Mouse (Mus musculus) granulocyte monocyte progenitor cell, adult 5-6 weeks (primary cell): ENCODE data around the gene Mad2l1bp. TPM values are rescaled to one million over a fixed set of nuclear protein-coding genes. Genes with fewer than 3 reads are reported as not detected.

Experiments used
- ATAC-seq: replicated peaks from 2 replicates; pipeline ENCODE4 v1.8.0; 2016; ENCODE audit warnings: mild to moderate bottlenecking, moderate TSS enrichment, inconsistent platforms; ENCODE audit not compliant: poor library complexity, severe bottlenecking
- total RNA-seq, 2 experiments: library from RNA; stranded (forward) in 1 of 2; stranded (reverse) in 1 of 2; fragments of 200-712, 200-1000 nt in 1 of 2; fragments of >200 nt in 1 of 2; fragmentation: Nextera tagmentation in 1 of 2; gene quantifications; 2 replicates each; pipeline ENCODE4 v1.2.3; 2014 to 2017

Gene Mad2l1bp
- total RNA-seq, 2 experiments from 2014 or later = 2.9 to 18.6 TPM

DNA sequence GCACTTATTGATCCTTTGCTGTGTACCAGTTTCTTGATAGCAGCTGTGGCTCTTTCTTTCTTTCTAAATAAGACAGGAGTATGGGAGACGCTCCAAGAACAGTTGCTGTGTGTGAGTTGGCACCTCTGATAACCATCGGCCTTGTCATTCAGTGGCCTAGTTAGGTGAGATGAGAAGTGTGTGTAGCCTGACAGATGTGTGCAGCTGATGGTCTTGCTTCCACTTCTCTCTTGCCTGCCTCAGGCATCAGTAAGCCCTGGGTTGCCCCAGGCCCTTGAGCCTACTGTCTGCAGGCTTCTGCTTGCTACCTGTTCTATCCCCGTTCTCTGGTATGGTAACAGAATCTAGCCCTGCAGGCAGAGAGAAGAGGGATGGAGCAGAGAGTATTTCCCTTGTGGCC is 36.5 kb downstream of the Mad2l1bp start:
- no peak for ATAC-seq

DNA sequence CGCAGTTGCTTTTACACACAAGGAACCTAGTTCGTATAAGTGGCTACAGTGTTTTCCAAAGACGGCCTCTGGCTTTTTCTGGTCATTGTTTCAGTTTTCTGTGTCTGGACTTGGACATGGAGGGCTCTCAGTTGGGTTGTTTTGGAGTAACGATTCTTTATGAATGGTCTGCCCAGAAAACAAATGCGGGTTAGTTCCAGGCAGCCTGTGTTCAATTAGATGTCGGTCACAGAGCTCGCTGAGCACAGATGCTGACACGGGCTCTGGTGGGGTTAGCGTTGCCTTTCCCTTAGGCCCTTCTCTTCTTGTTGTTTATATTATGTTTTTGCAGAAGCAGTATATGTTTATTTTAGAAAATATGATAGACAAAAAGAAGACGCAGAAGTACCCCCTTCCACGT is 37.2 kb downstream of the Mad2l1bp start:
- no peak for ATAC-seq

DNA sequence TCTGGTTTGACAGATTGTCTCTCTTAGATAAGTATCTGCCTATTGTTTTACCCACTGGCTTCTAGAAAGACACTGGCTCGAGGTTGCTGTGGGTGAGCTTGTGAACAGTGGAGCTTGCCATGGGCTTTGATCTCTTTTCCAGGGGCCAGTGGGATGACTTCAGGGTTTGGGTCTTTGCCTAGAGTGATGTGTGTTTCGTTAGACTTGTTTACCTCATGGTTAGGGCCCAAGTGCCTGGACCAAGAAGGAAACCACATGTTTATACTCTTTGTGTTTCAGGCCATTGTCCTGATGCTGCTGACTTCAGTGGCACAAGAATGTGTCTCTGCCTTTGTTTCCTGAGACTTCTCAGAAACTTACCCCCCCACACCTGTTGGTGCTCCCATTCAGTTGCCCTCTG is 37.9 kb downstream of the Mad2l1bp start:
- no peak for ATAC-seq

DNA sequence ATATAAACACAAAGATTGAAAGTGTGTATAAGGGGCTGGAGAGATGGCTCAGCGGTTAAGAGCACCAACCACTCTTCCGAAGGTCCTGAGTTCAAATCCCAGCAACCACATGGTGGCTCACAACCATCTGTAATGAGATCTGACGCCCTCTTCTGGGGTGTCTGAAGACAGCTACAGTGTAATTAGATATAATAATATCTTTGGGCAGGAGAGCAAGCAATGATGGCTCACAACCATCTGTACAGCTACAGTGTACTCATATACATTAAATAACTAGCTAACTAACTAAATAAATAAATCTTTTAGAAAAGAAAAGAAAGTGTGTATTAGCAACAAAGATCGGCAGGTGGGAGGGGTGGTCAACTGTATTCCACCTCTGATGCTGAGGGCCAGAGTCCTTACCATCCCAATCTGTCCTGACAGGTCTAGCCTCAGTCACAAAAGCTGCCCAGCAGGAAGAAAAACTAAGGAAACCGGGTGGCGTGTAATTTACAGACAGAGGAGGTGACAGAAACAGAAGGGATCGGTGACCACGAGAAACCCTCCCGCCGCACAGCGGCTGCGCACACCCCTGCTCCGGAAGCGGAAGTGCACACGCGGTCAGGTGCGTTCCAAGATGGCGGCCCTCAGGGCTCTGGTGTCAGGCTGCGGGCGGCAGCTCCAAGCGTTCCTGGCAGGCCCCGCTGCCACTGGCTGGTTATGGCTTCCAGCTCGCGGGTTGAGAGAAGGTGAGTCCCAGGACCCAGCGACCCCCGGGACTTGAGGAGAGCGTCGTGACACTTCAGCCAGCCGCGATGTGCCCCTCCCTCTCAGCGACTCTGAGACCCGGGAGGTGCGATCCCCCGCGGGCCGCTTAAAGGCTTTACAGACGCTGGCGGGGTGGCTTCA is 42.7 kb downstream of the Mad2l1bp start, which contains the start of gene Mrps18a:
Gene Mrps18a (plus strand): TSS at position 585 of the 888 bp plus-strand sequence.
- peak; percentile 100 for ATAC-seq

DNA sequence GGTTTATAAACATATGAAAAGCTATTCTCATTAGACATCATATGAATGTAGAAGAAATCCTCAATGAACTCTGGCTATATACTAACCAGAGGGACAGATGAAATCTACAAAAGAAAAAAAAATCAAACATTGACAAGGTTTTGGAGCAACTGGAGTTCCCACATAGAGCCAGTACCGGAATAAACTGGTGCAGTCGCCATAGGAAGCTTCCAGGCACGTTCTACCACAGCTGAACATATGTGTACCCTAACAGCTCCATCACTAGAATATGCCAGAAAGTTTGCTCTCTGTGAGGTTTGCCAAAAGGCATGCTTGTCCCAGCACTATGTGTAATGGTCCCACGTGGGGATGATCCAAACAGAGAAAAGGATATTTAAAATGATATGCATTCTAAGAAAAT is 45.1 kb downstream of the Mad2l1bp start:
- ATAC-seq = no peak

DNA sequence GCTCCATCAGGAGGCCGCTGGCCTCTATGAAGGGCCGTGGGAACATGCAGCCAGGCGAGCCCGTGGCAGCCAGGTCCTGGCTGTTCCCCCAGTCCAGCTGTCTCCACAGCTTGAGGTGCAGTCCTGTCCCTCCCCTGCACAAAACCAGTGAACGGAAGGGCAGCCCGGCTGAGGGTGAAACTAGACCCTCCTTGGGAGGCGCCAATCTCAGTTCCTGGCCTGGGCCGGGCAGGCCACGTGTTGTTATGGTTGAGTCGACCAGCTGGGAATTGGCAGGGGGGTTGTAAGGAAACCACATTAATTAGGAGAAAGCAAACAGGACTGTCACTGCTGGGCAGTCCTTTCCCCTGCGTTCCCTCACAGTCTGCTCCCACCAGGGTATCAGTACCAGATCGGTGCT is 48.9 kb downstream of the Mad2l1bp start:
- peak; percentile 84 for ATAC-seq

DNA sequence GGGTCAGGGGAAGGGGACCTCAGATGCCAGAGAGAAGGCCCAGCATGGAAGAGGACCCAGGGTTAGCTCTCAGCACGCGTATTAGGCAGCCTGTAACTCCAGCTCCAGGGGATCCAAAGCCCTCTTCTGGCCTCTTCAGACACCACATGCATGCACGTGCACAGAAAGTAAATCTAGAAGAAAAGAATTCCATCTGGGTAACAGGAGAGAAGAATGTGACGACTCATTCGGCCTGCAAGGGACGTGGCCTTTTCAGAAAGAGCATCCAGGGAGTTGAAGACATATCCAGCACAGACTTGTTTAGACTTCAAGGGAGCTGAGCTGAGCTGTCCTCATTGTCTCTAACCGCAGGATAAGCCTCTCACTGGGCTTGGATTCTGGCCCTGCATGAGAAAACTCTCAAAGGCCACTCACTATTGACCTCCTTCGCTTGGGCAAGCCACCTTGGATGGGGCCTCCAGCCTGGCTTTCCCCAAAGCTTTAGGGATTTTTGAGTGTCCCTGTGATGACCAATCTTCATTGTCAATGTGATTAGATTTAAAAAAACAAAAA is 50.7 kb downstream of the Mad2l1bp start:
- ATAC-seq = no peak

DNA sequence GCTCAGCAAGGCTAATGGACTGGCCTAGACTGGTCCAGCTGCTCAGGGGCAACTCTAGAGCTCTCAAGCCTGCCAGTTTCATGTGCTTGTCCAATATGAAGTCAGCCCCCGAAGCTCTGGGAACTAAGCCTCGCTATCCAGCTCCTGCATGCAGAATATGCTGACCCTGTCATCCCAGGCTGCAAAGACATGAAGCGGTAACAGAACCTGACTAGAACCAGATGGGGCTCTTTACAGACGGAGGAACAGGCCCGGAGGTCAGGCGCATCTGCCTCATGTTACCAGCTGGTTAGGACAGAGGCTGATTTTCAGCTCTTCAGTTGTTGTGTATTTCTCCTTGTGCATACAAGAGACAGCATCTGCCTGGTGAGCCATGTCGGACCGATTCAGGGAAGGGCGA is 51.4 kb downstream of the Mad2l1bp start:
- no peak for ATAC-seq

DNA sequence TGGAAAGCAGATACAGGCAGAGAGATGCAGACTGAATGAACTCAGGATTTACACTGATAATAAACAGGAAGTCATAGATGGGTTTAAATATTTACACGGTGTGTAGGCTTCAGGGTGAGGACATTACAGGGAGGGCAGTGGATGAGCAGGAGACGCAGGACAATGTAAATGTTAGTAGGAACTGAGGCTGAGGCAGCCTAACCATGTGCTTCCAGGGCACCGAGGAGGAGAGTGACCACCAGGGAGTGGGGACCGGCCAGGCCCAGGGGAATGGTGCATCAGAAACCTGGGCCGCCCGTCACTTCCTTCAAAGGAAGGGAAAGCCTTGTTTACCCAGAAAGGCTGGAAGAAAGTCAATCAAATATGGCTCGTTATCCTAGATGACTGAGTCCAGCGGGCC is 54.8 kb downstream of the Mad2l1bp start:
- ATAC-seq = no peak

Other genes with a start within 250 kb of the Mad2l1bp start
- 21.2 and 28.6 TPM in 2 replicates for gene Vegfa, start 121.2 kb downstream of the Mad2l1bp start, total RNA-seq (2014; fragmentation: Nextera tagmentation)
- 34.3 and 41.4 TPM in 2 replicates for gene Vegfa, start 121.2 kb downstream of the Mad2l1bp start, total RNA-seq (2017)
- gene Mrps18a, start 42.6 kb downstream of the Mad2l1bp start, total RNA-seq (2014; fragmentation: Nextera tagmentation) = 70.4 and 96.2 TPM in 2 replicates
- gene Mrps18a, start 42.6 kb downstream of the Mad2l1bp start, total RNA-seq (2017) = 47.9 and 53.2 TPM in 2 replicates
- gene Rsph9, start 9.3 kb downstream of the Mad2l1bp start, total RNA-seq (2014; fragmentation: Nextera tagmentation) = not detected in 2 replicates
- not detected in 2 replicates for gene Rsph9, start 9.3 kb downstream of the Mad2l1bp start, total RNA-seq (2017)
- gene Gtpbp2, start 7.5 kb upstream of the Mad2l1bp start, total RNA-seq (2014; fragmentation: Nextera tagmentation) = 46.6 and 49.2 TPM in 2 replicates
- gene Gtpbp2, start 7.5 kb upstream of the Mad2l1bp start, total RNA-seq (2017) = 28.7 and 58.6 TPM in 2 replicates
- 15.3 and 18.2 TPM in 2 replicates for gene Polh, start 49.1 kb upstream of the Mad2l1bp start, total RNA-seq (2014; fragmentation: Nextera tagmentation)
- 26.0 and 26.7 TPM in 2 replicates for gene Polh, start 49.1 kb upstream of the Mad2l1bp start, total RNA-seq (2017)
- gene Xpo5, start 49.2 kb upstream of the Mad2l1bp start, total RNA-seq (2014; fragmentation: Nextera tagmentation) = 64.5 and 70.0 TPM in 2 replicates
- gene Xpo5, start 49.2 kb upstream of the Mad2l1bp start, total RNA-seq (2017) = 58.1 and 67.1 TPM in 2 replicates
- gene Polr1c, start 94.5 kb upstream of the Mad2l1bp start, total RNA-seq (2014; fragmentation: Nextera tagmentation) = 86.8 and 97.0 TPM in 2 replicates
- 40.4 and 65.2 TPM in 2 replicates for gene Polr1c, start 94.5 kb upstream of the Mad2l1bp start, total RNA-seq (2017)
- 62.8 and 72.2 TPM in 2 replicates for gene Yipf3, start 94.5 kb upstream of the Mad2l1bp start, total RNA-seq (2014; fragmentation: Nextera tagmentation)
- 40.9 and 60.4 TPM in 2 replicates for gene Yipf3, start 94.5 kb upstream of the Mad2l1bp start, total RNA-seq (2017)
- 1.8 and 3.5 TPM in 2 replicates for gene Lrrc73, start 100.0 kb upstream of the Mad2l1bp start, total RNA-seq (2014; fragmentation: Nextera tagmentation)
- not detected in 2 replicates for gene Lrrc73, start 100.0 kb upstream of the Mad2l1bp start, total RNA-seq (2017)
- 19.4 and 37.8 TPM in 2 replicates for gene Tjap1, start 129.5 kb upstream of the Mad2l1bp start, total RNA-seq (2014; fragmentation: Nextera tagmentation)
- 3.5 and 15.6 TPM in 2 replicates for gene Tjap1, start 129.5 kb upstream of the Mad2l1bp start, total RNA-seq (2017)
- gene Dlk2, start 143.9 kb upstream of the Mad2l1bp start, total RNA-seq (2014; fragmentation: Nextera tagmentation) = 1.3 TPM in 1 of 2 replicates, not detected in the other
- not detected in 2 replicates for gene Dlk2, start 143.9 kb upstream of the Mad2l1bp start, total RNA-seq (2017)
- 2.1 and 4.1 TPM in 2 replicates for gene Abcc10, start 174.8 kb upstream of the Mad2l1bp start, total RNA-seq (2014; fragmentation: Nextera tagmentation)
- 0.95 and 1.0 TPM in 2 replicates for gene Abcc10, start 174.8 kb upstream of the Mad2l1bp start, total RNA-seq (2017)
- 8.0 and 9.8 TPM in 2 replicates for gene Zfp318, start 230.2 kb upstream of the Mad2l1bp start, total RNA-seq (2014; fragmentation: Nextera tagmentation)
- gene Zfp318, start 230.2 kb upstream of the Mad2l1bp start, total RNA-seq (2017) = 5.6 and 13.8 TPM in 2 replicates